Mouse (Mus musculus) neural tube, embryonic 11.5 days (tissue): Measurements from ENCODE around the gene Ppp4r3b. TPM values are rescaled to one million over a fixed set of nuclear protein-coding genes. Genes with fewer than 3 reads are reported as not detected.

Experiments
- ATAC-seq: fragments of 200-750 bp; cut with Nextera tagmentation; 2 replicates; pipeline ENCODE4 v1.8.0; 2017; ENCODE audit warnings: moderate number of reproducible peaks, mild to moderate bottlenecking, moderate TSS enrichment, moderate library complexity; ENCODE audit not compliant: insufficient read depth, low FRiP score, low TSS enrichment
- DNase-seq: peaks from one replicate; pipeline ENCODE4 v3.0.0-alpha.2; 2015; ENCODE audit warnings: low spot score
- H3K27ac ChIP-seq: fragments of 300-500 bp; sonication (generic); 2 replicates; pipeline ENCODE4 v1.5.1; 2014; ENCODE audit warnings: low read depth, mild to moderate bottlenecking, low read length
- H3K27me3 ChIP-seq: fragments of 300-500 bp; sonication (generic); 2 replicates; pipeline ENCODE4 v1.6.1; 2014; ENCODE audit warnings: mild to moderate bottlenecking, low read length, mixed read lengths; ENCODE audit not compliant: control insufficient read depth, insufficient read depth
- H3K36me3 ChIP-seq: fragments of 300-500 bp; sonication (generic); 2 replicates; pipeline ENCODE4 v1.6.1; 2014; ENCODE audit warnings: mild to moderate bottlenecking, low read length, moderate library complexity, mixed read lengths; ENCODE audit not compliant: control insufficient read depth, insufficient read depth
- H3K4me1 ChIP-seq: fragments of 300-500 bp; sonication (generic); 2 replicates; pipeline ENCODE4 v1.6.1; 2014; ENCODE audit warnings: low read length, mixed read lengths; ENCODE audit not compliant: control insufficient read depth, insufficient read depth
- H3K4me2 ChIP-seq: fragments of 300-500 bp; sonication (generic); 2 replicates; pipeline ENCODE4 v1.6.1; 2014; ENCODE audit warnings: low read depth, mild to moderate bottlenecking, moderate library complexity
- H3K4me3 ChIP-seq: fragments of 300-500 bp; sonication (generic); 2 replicates; pipeline ENCODE4 v1.5.1; 2014; ENCODE audit warnings: low read depth, low read length
- H3K9ac ChIP-seq: fragments of 300-500 bp; sonication (generic); 2 replicates; pipeline ENCODE4 v1.6.1; 2014; ENCODE audit warnings: mild to moderate bottlenecking, low read length
- H3K9me3 ChIP-seq: fragments of 300-500 bp; sonication (generic); 2 replicates; pipeline ENCODE4 v1.6.1; 2016; ENCODE audit warnings: low read length; ENCODE audit not compliant: control insufficient read depth
- WGBS: fragments of 180-500 bp; shearing (Covaris S2); extraction: QIAGEN DNeasy Blood & Tissue Kit; methylation state at CpG from one replicate; pipeline ENCODE4 v1.1.7; 2014; 5-methylcytosine and 5-hydroxymethylcytosine counted together
- polyA plus RNA-seq: library from polyadenylated mRNA; unstranded; fragments of >200 nt; fragmentation: Nextera tagmentation; extraction: Ambion mirVana; gene quantifications from 2 replicates; pipeline ENCODE4 v1.2.1, GENCODE M21; 2014

Ppp4r3b gene
- 83.2 and 86.9 TPM in 2 replicates for polyA plus RNA-seq

GRCm38 (mm10) chr11:29172563-29173124 lies at the start of gene Ppp4r3b:
Gene Ppp4r3b, plus strand, starts transcription at chr11:29172890.
- H3K36me3 ChIP-seq, result no peaks in the 10 kb centered on the region
- no peaks in the 10 kb centered on the region for H3K27me3 ChIP-seq
- H3K4me3 ChIP-seq, result peak within 1 kb of the TSS; percentile 86
- H3K27ac ChIP-seq, result peak within 1 kb of the TSS; percentile 97
- peak; percentile 98 for ATAC-seq
- H3K9ac ChIP-seq, result peak within 1 kb of the TSS; percentile 98
- DNase-seq, result peak; percentile 98
- 2% methylated on average over 50 of the region's 50 CpGs for WGBS
- peak within 1 kb of the TSS; percentile 65 for H3K4me2 ChIP-seq
- no peaks in the 10 kb centered on the region for H3K9me3 ChIP-seq
- H3K4me1 ChIP-seq, result peaks cover 3% of the 10 kb centered on the region; the same call in 1 of the 2 replicates

GRCm38 (mm10) chr11:29129862-29130384 lies 42.8 kb upstream of the Ppp4r3b start:
- Histone ChIP-seq H3K9me3 (no peaks in the 10 kb centered on the region), H3K4me1 (no peaks in the 10 kb centered on the region), H3K4me2 (peak overlapping the region; percentile 40), H3K27ac (no peak overlapping the region), H3K4me3 (peak overlapping the region; percentile 80), H3K9ac (peak overlapping the region; percentile 81; the same call in 1 of the 2 replicates), H3K36me3 (peaks cover 4% of the 10 kb centered on the region), H3K27me3 (no peaks in the 10 kb centered on the region)
- no peak for DNase-seq
- peak; percentile 46 for ATAC-seq
- 70% methylated on average over 11 of the region's 11 CpGs for WGBS

- no peaks in the 10 kb centered on the region for H3K9me3 ChIP-seq
- H3K36me3 ChIP-seq, result peaks cover 4% of the 10 kb centered on the region
- H3K9ac ChIP-seq, result peak within 1 kb of the TSS; percentile 81
- no peaks in the 10 kb centered on the region for H3K4me1 ChIP-seq
- peak within 1 kb of the TSS; percentile 80 for H3K4me3 ChIP-seq
- H3K4me2 ChIP-seq, result peak within 1 kb of the TSS; percentile 70
- 0 out of 2 replicates have a peak within 1 kb of the TSS, but pooled peaks have one; percentile 50 for H3K27ac ChIP-seq
- DNase-seq, result peak; percentile 93
- peak; percentile 100 for ATAC-seq
- 6% methylated on average over 50 of the region's 50 CpGs for whole genome bisulfite sequencing
- H3K27me3 ChIP-seq, result no peaks in the 10 kb centered on the region
Observed at GRCm38 (mm10) chr11:29130385-29131355, 42.0 kb upstream of the Ppp4r3b start, which contains the start of gene Pnpt1. Gene Pnpt1, plus strand, starts transcription at chr11:29130744.

GRCm38 (mm10) chr11:29140671-29141070 lies 32.0 kb upstream of the Ppp4r3b start:
- H3K4me3 ChIP-seq, result no peak overlapping the region
- H3K9me3 ChIP-seq, result no peaks in the 10 kb centered on the region
- no peak overlapping the region for H3K27ac ChIP-seq
- H3K9ac ChIP-seq, result no peak overlapping the region
- H3K36me3 ChIP-seq, result peaks cover 2% of the 10 kb centered on the region; the same call in 1 of the 2 replicates
- H3K27me3 ChIP-seq, result no peaks in the 10 kb centered on the region
- H3K4me1 ChIP-seq, result no peaks in the 10 kb centered on the region
- WGBS, result 77% methylated on average over 1 of the region's 1 CpGs
- ATAC-seq, result no peak
- DNase-seq, result no peak
- no peak overlapping the region for H3K4me2 ChIP-seq

GRCm38 (mm10) chr11:29148901-29149300 lies 23.8 kb upstream of the Ppp4r3b start:
- Histone ChIP-seq H3K36me3 (peaks cover 2% of the 10 kb centered on the region; the same call in 1 of the 2 replicates), H3K4me1 (no peaks in the 10 kb centered on the region)
- WGBS, result 93% methylated on average over 2 of the region's 2 CpGs

GRCm38 (mm10) chr11:29163569-29163968 lies 9.1 kb upstream of the Ppp4r3b start:
- Histone ChIP-seq H3K36me3 (peaks cover 2% of the 10 kb centered on the region; the same call in 1 of the 2 replicates), H3K9ac (no peak overlapping the region), H3K4me3 (no peak overlapping the region), H3K4me1 (no peaks in the 10 kb centered on the region), H3K27me3 (no peaks in the 10 kb centered on the region), H3K9me3 (no peaks in the 10 kb centered on the region), H3K4me2 (no peak overlapping the region), H3K27ac (no peak overlapping the region)
- 93% methylated on average over 4 of the region's 4 CpGs for WGBS
- ATAC-seq (no peak), DNase-seq (no peak)

More at GRCm38 (mm10) chr11:29148901-29149300, 23.8 kb upstream of the Ppp4r3b start:
- H3K9me3 ChIP-seq, result no peaks in the 10 kb centered on the region
- ATAC-seq (no peak), DNase-seq (no peak)
- H3K27me3 ChIP-seq, result no peaks in the 10 kb centered on the region
- no peak overlapping the region for H3K4me3 ChIP-seq
- H3K9ac ChIP-seq, result no peak overlapping the region
- H3K4me2 ChIP-seq, result no peak overlapping the region
- H3K27ac ChIP-seq, result no peak overlapping the region

- DNase-seq (peak; percentile 36), ATAC-seq (peak; percentile 10)
- Histone ChIP-seq H3K4me1 (peaks cover 3% of the 10 kb centered on the region; the same call in 1 of the 2 replicates), H3K9me3 (no peaks in the 10 kb centered on the region), H3K9ac (peak overlapping the region; percentile 65), H3K27ac (peak overlapping the region; percentile 28; the same call in 1 of the 2 replicates), H3K4me3 (peak overlapping the region; percentile 86), H3K27me3 (no peaks in the 10 kb centered on the region), H3K4me2 (peak overlapping the region; percentile 65), H3K36me3 (no peaks in the 10 kb centered on the region)
- under 1% methylated on average over 34 of the region's 34 CpGs for WGBS
Observed at GRCm38 (mm10) chr11:29171959-29172391, 715 bp upstream of the Ppp4r3b start.

- ATAC-seq (peak; percentile 81), DNase-seq (peak; percentile 79)
- peak overlapping the region; percentile 55 for H3K4me2 ChIP-seq
- H3K36me3 ChIP-seq, result no peaks in the 10 kb centered on the region
- H3K4me3 ChIP-seq, result peak overlapping the region; percentile 86
- H3K4me1 ChIP-seq, result peaks cover 3% of the 10 kb centered on the region; the same call in 1 of the 2 replicates
- peak overlapping the region; percentile 97 for H3K27ac ChIP-seq
- H3K9ac ChIP-seq, result peak overlapping the region; percentile 98
- no peaks in the 10 kb centered on the region for H3K9me3 ChIP-seq
- no peaks in the 10 kb centered on the region for H3K27me3 ChIP-seq
- WGBS, result under 1% methylated on average over 38 of the region's 38 CpGs
Observed at GRCm38 (mm10) chr11:29173125-29173631, 488 bp downstream of the Ppp4r3b start.
